Mouse (Mus musculus) megakaryocyte, embryonic 14.5 days (primary cell): ENCODE data around the gene Ncor2.

Experiments
- FLI1 ChIP-seq: IDR thresholded peaks from 2 replicates; pipeline ENCODE4 v1.6.1; 2012; ENCODE audit warnings: low read length, inconsistent platforms, mixed read lengths
- GATA1 ChIP-seq: IDR thresholded peaks from 3 replicates; pipeline ENCODE4 v1.6.1; 2012; ENCODE audit warnings: mixed read lengths, low read length, inconsistent platforms, borderline replicate concordance

GRCm38 (mm10) chr5:125173868-125174267 is 5.2 kb downstream of the Ncor2 start:
- TF ChIP-seq GATA1 = no peak
- TF ChIP-seq FLI1 = no peak
